Mouse (Mus musculus) forebrain, embryonic 16.5 days (tissue): ENCODE measurements around the gene Matn4. TPM values are rescaled to one million over a fixed set of nuclear protein-coding genes. Genes with fewer than 3 reads are reported as not detected.

Experiments used
- ATAC-seq: fragments of 200-750 bp; cut with Nextera tagmentation; 2 replicates; pipeline ENCODE4 v1.8.0; 2017; ENCODE audit warnings: mild to moderate bottlenecking, moderate library complexity
- H3K27ac ChIP-seq: fragments of 300-500 bp; sonication (generic); 2 replicates; pipeline ENCODE4 v1.5.1; 2014; ENCODE audit warnings: low read length, control low read depth
- H3K27me3 ChIP-seq: fragments of 300-500 bp; sonication (generic); replicated peaks from 2 replicates; pipeline ENCODE4 v1.6.1; 2014; ENCODE audit warnings: low read length; ENCODE audit not compliant: control insufficient read depth, insufficient read depth
- H3K36me3 ChIP-seq: fragments of 300-500 bp; sonication (generic); 2 replicates; pipeline ENCODE4 v1.6.1; 2014; ENCODE audit not compliant: control insufficient read depth, insufficient read depth
- H3K4me1 ChIP-seq: fragments of 300-500 bp; sonication (generic); replicated peaks from 2 replicates; pipeline ENCODE4 v1.6.1; 2014; ENCODE audit warnings: low read length; ENCODE audit not compliant: control insufficient read depth, insufficient read depth
- H3K4me2 ChIP-seq: fragments of 300-500 bp; sonication (generic); 2 replicates; pipeline ENCODE4 v1.6.1; 2014; ENCODE audit warnings: mild to moderate bottlenecking, low read length, control low read depth
- H3K4me3 ChIP-seq: fragments of 300-500 bp; sonication (generic); replicated peaks from 2 replicates; pipeline ENCODE4 v1.5.1; 2014; ENCODE audit warnings: mild to moderate bottlenecking, low read length, control low read depth
- H3K9ac ChIP-seq: fragments of 300-500 bp; sonication (generic); replicated peaks from 2 replicates; pipeline ENCODE4 v1.6.1; 2014; ENCODE audit warnings: low read depth, low read length, control low read depth
- H3K9me3 ChIP-seq: fragments of 300-500 bp; sonication (generic); 2 replicates; pipeline ENCODE4 v1.6.1; 2016; ENCODE audit warnings: low read length; ENCODE audit not compliant: control insufficient read depth
- WGBS: fragments of 180-500 bp; shearing (Covaris S2); extraction: QIAGEN DNeasy Blood & Tissue Kit; methylation state at CpG from one replicate; pipeline ENCODE4 v1.1.7; 2014; 5-methylcytosine and 5-hydroxymethylcytosine counted together
- polyA plus RNA-seq: library from polyadenylated mRNA; unstranded; fragments of >200 nt; fragmentation: Nextera tagmentation; extraction: Ambion mirVana; gene quantifications from 2 replicates; pipeline ENCODE4 v1.2.1, GENCODE M21; 2015

The Matn4 gene
- polyA plus RNA-seq, 1 experiment from 2014 or later = 2.0 TPM

DNA sequence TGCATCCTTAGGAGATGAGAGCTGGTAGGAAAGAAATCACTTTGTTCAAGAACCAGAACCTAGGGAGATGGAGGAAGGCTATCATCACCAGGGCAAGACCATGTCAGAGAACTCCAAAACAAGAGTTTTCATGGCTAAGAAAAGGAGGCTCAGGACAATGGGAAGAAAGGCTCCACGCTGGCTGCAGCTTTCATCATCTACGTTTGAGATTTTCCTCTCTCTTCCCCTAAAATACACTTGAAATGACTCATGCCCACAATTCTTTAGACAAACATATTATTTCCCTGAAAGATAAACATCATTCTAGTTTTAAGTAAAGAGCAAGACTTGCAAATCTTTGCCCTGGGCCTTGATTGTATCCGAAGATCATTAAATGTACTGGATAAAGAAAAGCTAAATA, 33.6 kb downstream of the Matn4 start:
- WGBS = 80% methylated on average over 3 of the region's 3 CpGs
- H3K4me3 ChIP-seq = no peak overlapping the region
- no peaks in the 10 kb centered on the region for H3K4me1 ChIP-seq
- H3K27me3 ChIP-seq = no peaks in the 10 kb centered on the region
- no peaks in the 10 kb centered on the region for H3K36me3 ChIP-seq
- no peaks in the 10 kb centered on the region for H3K9me3 ChIP-seq
- no peak for ATAC-seq
- H3K4me2 ChIP-seq = no peak overlapping the region
- H3K9ac ChIP-seq = no peak overlapping the region
- no peak overlapping the region for H3K27ac ChIP-seq

- Histone ChIP-seq H3K9ac (no peak overlapping the region), H3K9me3 (no peaks in the 10 kb centered on the region), H3K27ac (no peak overlapping the region), H3K4me3 (no peak overlapping the region), H3K4me2 (no peak overlapping the region), H3K27me3 (no peaks in the 10 kb centered on the region), H3K36me3 (no peaks in the 10 kb centered on the region), H3K4me1 (no peaks in the 10 kb centered on the region)
- WGBS = 81% methylated on average over 6 of the region's 6 CpGs
- no peak for ATAC-seq
Observed at GRCm38 (mm10) chr2:164368620-164369105, 36.3 kb downstream of the Matn4 start.

DNA sequence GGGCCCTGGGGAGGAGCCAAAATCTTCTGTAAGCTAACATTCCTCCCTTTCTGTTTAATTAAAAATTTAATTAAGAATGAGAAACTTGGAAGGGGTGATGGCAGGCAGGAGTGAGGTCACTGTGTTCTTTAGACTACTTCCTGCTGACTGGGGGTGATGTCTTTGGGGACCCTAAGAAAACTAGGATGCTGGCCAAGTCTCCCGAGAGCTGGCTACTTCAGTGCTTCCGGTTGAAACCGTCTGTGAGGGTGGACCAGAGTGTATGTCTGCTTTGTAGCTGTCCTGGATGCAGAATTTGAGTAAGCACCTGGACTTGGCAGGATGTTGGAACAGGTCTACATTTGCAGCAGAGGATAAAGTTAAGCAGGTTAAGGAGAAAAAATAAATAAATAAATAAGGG, 38.0 kb downstream of the Matn4 start:
- Histone ChIP-seq H3K4me1 (no peaks in the 10 kb centered on the region), H3K9ac (no peak overlapping the region), H3K27me3 (no peaks in the 10 kb centered on the region; the same call in 1 of the 2 replicates), H3K4me2 (no peak overlapping the region), H3K4me3 (no peak overlapping the region), H3K9me3 (no peaks in the 10 kb centered on the region), H3K36me3 (no peaks in the 10 kb centered on the region), H3K27ac (no peak overlapping the region)
- WGBS = 39% methylated on average over 3 of the region's 3 CpGs
- ATAC-seq = no peak

GRCm38 (mm10) chr2:164360974-164361657, 43.8 kb downstream of the Matn4 start:
- no peak overlapping the region for H3K4me3 ChIP-seq
- ATAC-seq = no peak
- no peaks in the 10 kb centered on the region for H3K4me1 ChIP-seq
- no peaks in the 10 kb centered on the region for H3K36me3 ChIP-seq
- H3K9me3 ChIP-seq = no peaks in the 10 kb centered on the region
- no peaks in the 10 kb centered on the region; the same call in 1 of the 2 replicates for H3K27me3 ChIP-seq
- no peak overlapping the region for H3K4me2 ChIP-seq
- H3K9ac ChIP-seq = no peak overlapping the region
- WGBS = 36% methylated on average over 13 of the region's 13 CpGs
- H3K27ac ChIP-seq = no peak overlapping the region

DNA sequence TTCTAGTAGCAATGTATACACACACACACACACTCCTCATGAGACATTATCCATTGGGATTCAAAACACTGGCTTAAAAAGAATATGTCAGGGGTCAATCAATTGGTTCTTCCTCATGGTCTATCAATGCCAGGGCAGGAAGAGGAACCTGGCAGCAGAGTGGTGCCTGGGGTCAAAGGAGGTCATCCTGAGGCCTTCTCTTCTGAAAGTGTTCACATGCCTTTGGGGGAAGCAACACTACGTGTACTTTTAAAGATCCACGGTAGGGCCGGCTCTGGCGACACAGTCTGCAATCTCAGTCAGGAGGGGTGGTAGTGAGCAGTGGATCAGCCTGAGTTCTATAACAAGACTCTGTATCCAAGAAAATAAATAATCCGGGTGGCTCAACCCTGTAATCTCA, 45.3 kb downstream of the Matn4 start:
- Histone ChIP-seq H3K27ac (no peak overlapping the region), H3K4me1 (no peaks in the 10 kb centered on the region), H3K36me3 (no peaks in the 10 kb centered on the region), H3K9ac (no peak overlapping the region), H3K9me3 (no peaks in the 10 kb centered on the region), H3K4me3 (no peak overlapping the region), H3K27me3 (no peaks in the 10 kb centered on the region; the same call in 1 of the 2 replicates), H3K4me2 (no peak overlapping the region)
- WGBS = 84% methylated on average over 5 of the region's 5 CpGs
- no peak for ATAC-seq

DNA sequence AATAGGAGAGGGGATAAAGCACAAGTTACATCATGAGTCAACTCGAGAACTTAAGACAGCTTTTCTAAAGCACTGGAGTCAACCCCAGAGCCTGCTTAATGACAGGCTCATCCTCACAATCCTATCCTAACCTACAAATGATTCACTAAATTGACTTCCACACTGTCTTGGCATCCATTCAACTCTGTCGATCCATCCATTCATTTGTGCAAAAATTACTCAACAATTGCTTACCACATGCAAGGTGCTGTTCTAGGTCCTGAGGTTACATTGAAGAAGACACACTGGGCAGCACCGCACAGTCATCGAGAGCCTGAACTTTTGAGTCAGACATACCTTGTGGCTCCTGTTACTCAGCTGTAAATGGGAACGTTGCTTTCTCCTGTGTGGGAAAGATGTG, 45.9 kb downstream of the Matn4 start:
- no peaks in the 10 kb centered on the region for H3K9me3 ChIP-seq

GRCm38 (mm10) chr2:164358373-164358772, 46.6 kb downstream of the Matn4 start:
- no peaks in the 10 kb centered on the region; the same call in 1 of the 2 replicates for H3K27me3 ChIP-seq
- no peaks in the 10 kb centered on the region for H3K36me3 ChIP-seq
- H3K9ac ChIP-seq = no peak overlapping the region
- WGBS = 86% methylated on average over 3 of the region's 3 CpGs
- no peaks in the 10 kb centered on the region for H3K4me1 ChIP-seq
- H3K4me3 ChIP-seq = no peak overlapping the region
- no peak overlapping the region for H3K4me2 ChIP-seq
- H3K9me3 ChIP-seq = no peaks in the 10 kb centered on the region
- H3K27ac ChIP-seq = no peak overlapping the region
- ATAC-seq = no peak

More for the DNA sequence above, 45.9 kb downstream of the Matn4 start:
- 89% methylated on average over 5 of the region's 5 CpGs for WGBS
- H3K4me3 ChIP-seq = no peak overlapping the region
- no peaks in the 10 kb centered on the region for H3K4me1 ChIP-seq
- no peak overlapping the region for H3K9ac ChIP-seq
- ATAC-seq = no peak
- no peaks in the 10 kb centered on the region for H3K36me3 ChIP-seq
- H3K27ac ChIP-seq = no peak overlapping the region
- no peak overlapping the region for H3K4me2 ChIP-seq
- no peaks in the 10 kb centered on the region; the same call in 1 of the 2 replicates for H3K27me3 ChIP-seq

- ATAC-seq = no peak
- no peaks in the 10 kb centered on the region for H3K4me1 ChIP-seq
- H3K4me2 ChIP-seq = no peak overlapping the region
- H3K27me3 ChIP-seq = no peaks in the 10 kb centered on the region
- no peak overlapping the region for H3K27ac ChIP-seq
- 84% methylated on average over 11 of the region's 11 CpGs for WGBS
- no peak overlapping the region for H3K4me3 ChIP-seq
- H3K9ac ChIP-seq = no peak overlapping the region
- H3K36me3 ChIP-seq = no peaks in the 10 kb centered on the region
- no peaks in the 10 kb centered on the region for H3K9me3 ChIP-seq
Observed at GRCm38 (mm10) chr2:164356177-164356967, 48.6 kb downstream of the Matn4 start.

- ATAC-seq = no peak
- H3K36me3 ChIP-seq = no peaks in the 10 kb centered on the region
- H3K4me3 ChIP-seq = no peak overlapping the region
- H3K27me3 ChIP-seq = no peaks in the 10 kb centered on the region
- no peak overlapping the region for H3K9ac ChIP-seq
- H3K4me2 ChIP-seq = no peak overlapping the region
- H3K4me1 ChIP-seq = no peaks in the 10 kb centered on the region
- WGBS = 88% methylated on average over 11 of the region's 11 CpGs
- H3K27ac ChIP-seq = no peak overlapping the region
- H3K9me3 ChIP-seq = 0 out of 2 replicates have a peak, but pooled peaks cover 2% of the 10 kb centered on the region
Observed at GRCm38 (mm10) chr2:164353356-164353755, 51.6 kb downstream of the Matn4 start.
